Mouse (Mus musculus): ENCODE measurements around the gene Itk.

GRCm38 (mm10) chr11:46389336-46390117 lies at the start of gene Itk:
- no peak for TF ChIP-seq POLR2A (IDR thresholded peaks at IDR 0.05; ENCODE audit: borderline replicate concordance, extremely low read depth, insufficient read depth, insufficient read length, poor library complexity, severe bottlenecking)
- TF ChIP-seq CTCF (IDR thresholded peaks at IDR 0.05; ENCODE audit: borderline replicate concordance, extremely low read depth, insufficient read depth, insufficient read length), result no peak
